Mouse (Mus musculus): ENCODE results near the gene Tenm3.

- TF ChIP-seq CTCF (IDR thresholded peaks at IDR 0.05; ENCODE audit: low read depth) (no peak), EP300 (IDR thresholded peaks at IDR 0.05; ENCODE audit: low read depth) (no peak)
Measured at GRCm38 (mm10) chr8:48274566-48274965, 569.2 kb downstream of the Tenm3 start.
